Mouse (Mus musculus) olfactory bulb, adult 2 months (tissue): ENCODE results near the gene Sbf1.

Experiments
- CTCF ChIP-seq: fragments of 200-500 bp; IDR thresholded peaks from 2 replicates; pipeline ENCODE4 v1.5.1; 2012; ENCODE audit warnings: low read depth, mild to moderate bottlenecking, low read length, moderate library complexity; ENCODE audit not compliant: insufficient read depth
- POLR2A ChIP-seq: fragments of 200-500 bp; IDR thresholded peaks from 2 replicates; pipeline ENCODE4 v1.6.1; 2012; ENCODE audit warnings: mild to moderate bottlenecking, low read depth, low read length, moderate library complexity; ENCODE audit not compliant: insufficient read depth

- TF ChIP-seq CTCF (no peak), POLR2A (no peak)
These were observed 66.0 kb downstream of the Sbf1 start for GRCm38 (mm10) chr15:89249063-89249462.
